8 mouse cellular contexts compared by ENCODE assay signal in genomic region chr2:83725796-83726195, GRCm38 (mm10). TPM values are rescaled to one million over a fixed set of nuclear protein-coding genes. Genes with fewer than 3 reads are reported as not detected.
DNase-seq lines count a peak whose midpoint lies in the region; ATAC-seq and TF ChIP-seq lines count a peak whose summit lies in the region.

No protein-coding gene starts in this region.

- no peak for DNase-seq in heart, postnatal 0 days (ENCODE audit: low spot score)
- no peak for DNase-seq in heart, postnatal 4 days
- DNase-seq in midbrain, embryonic 14.5 days: no peak
- no peak for DNase-seq in left cerebral cortex, postnatal 25 days (ENCODE audit: low spot score in 2 of 2)
- no peak for DNase-seq in thymus, adult 18-20 months
- no peak for DNase-seq in cerebellum, postnatal 10 days

- H3K4me3 ChIP-seq in heart, postnatal 0 days (ENCODE audit: low read depth, low read length): peak overlapping the region; percentile 96
- peak overlapping the region; percentile 9; the same call in 1 of the 2 replicates for H3K4me3 ChIP-seq in brown adipose tissue, adult 24 weeks (ENCODE audit: insufficient read depth, low read depth, low read length)
- H3K4me3 ChIP-seq in hindbrain, embryonic 15.5 days: peak overlapping the region; percentile 65
- peak overlapping the region; percentile 74; the same call in 1 of the 2 replicates for H3K4me3 ChIP-seq in midbrain, embryonic 14.5 days (replicated peaks; ENCODE audit: low read depth, low read length)

- 62% methylated on average over 4 of the region's 4 CpGs for WGBS in heart, postnatal 0 days
- 71% methylated on average over 4 of the region's 4 CpGs for WGBS in hindbrain, embryonic 15.5 days
- WGBS in midbrain, embryonic 14.5 days: 73% methylated on average over 4 of the region's 4 CpGs

- peaks cover 36% of the 10 kb centered on the region for H3K4me1 ChIP-seq in heart, postnatal 0 days (ENCODE audit: control insufficient read depth, insufficient read depth)
- H3K4me1 ChIP-seq in brown adipose tissue, adult 24 weeks (ENCODE audit: control insufficient read depth, insufficient read depth, insufficient read length, low read length): peaks cover 2% of the 10 kb centered on the region
- H3K4me1 ChIP-seq in hindbrain, embryonic 15.5 days (replicated peaks): peaks cover 17% of the 10 kb centered on the region
- peaks cover 7% of the 10 kb centered on the region; the same call in 1 of the 2 replicates for H3K4me1 ChIP-seq in midbrain, embryonic 14.5 days (ENCODE audit: control insufficient read depth, insufficient read depth, low read length)

- intact Hi-C loops in left cerebral cortex, postnatal 25 days (cut with DNase I): loop anchor here (2.0 kb wide), 2 partner anchors 45 to 81 kb away; partner anchors contain the start of gene Zc3h15

- no peaks in the 10 kb centered on the region for H3K9me3 ChIP-seq in heart, postnatal 0 days (replicated peaks; ENCODE audit: control insufficient read depth, low read length)
- no peaks in the 10 kb centered on the region for H3K9me3 ChIP-seq in hindbrain, embryonic 15.5 days
- H3K9me3 ChIP-seq in midbrain, embryonic 14.5 days (ENCODE audit: control insufficient read depth, low read length): no peaks in the 10 kb centered on the region

- no peak for ATAC-seq in heart, postnatal 0 days (ENCODE audit: insufficient read depth, low read depth)
- no peak for ATAC-seq in hindbrain, embryonic 15.5 days (ENCODE audit: low FRiP score, low read depth)
- ATAC-seq in midbrain, embryonic 14.5 days (ENCODE audit: low FRiP score, low TSS enrichment): no peak

- H3K4me2 ChIP-seq in heart, postnatal 0 days (ENCODE audit: low read depth, low read length): peak overlapping the region; percentile 95
- peak overlapping the region; percentile 86 for H3K4me2 ChIP-seq in hindbrain, embryonic 15.5 days
- peak overlapping the region; percentile 93 for H3K4me2 ChIP-seq in midbrain, embryonic 14.5 days (ENCODE audit: low read length)

- H3K36me3 ChIP-seq in heart, postnatal 0 days (replicated peaks; ENCODE audit: control insufficient read depth, insufficient read depth, low read length): no peaks in the 10 kb centered on the region
- no peaks in the 10 kb centered on the region for H3K36me3 ChIP-seq in hindbrain, embryonic 15.5 days
- H3K36me3 ChIP-seq in midbrain, embryonic 14.5 days (ENCODE audit: control insufficient read depth, insufficient read depth, low read length): no peaks in the 10 kb centered on the region

- H3K27ac ChIP-seq in heart, postnatal 0 days (ENCODE audit: low read depth): no peak overlapping the region
- H3K27ac ChIP-seq in brown adipose tissue, adult 24 weeks (replicated peaks; ENCODE audit: low read depth, low read length): no peak overlapping the region
- H3K27ac ChIP-seq in hindbrain, embryonic 15.5 days (replicated peaks): no peak overlapping the region
- no peak overlapping the region for H3K27ac ChIP-seq in midbrain, embryonic 14.5 days (replicated peaks; ENCODE audit: low read depth, low read length)

- no peaks in the 10 kb centered on the region for H3K27me3 ChIP-seq in heart, postnatal 0 days (ENCODE audit: control insufficient read depth, insufficient read depth, low read length)
- 0 out of 2 replicates have a peak, but pooled peaks cover 5% of the 10 kb centered on the region for H3K27me3 ChIP-seq in hindbrain, embryonic 15.5 days
- H3K27me3 ChIP-seq in midbrain, embryonic 14.5 days (ENCODE audit: control insufficient read depth, insufficient read depth, low read length): no peaks in the 10 kb centered on the region

- H3K9ac ChIP-seq in heart, postnatal 0 days (replicated peaks; ENCODE audit: low read depth, low read length): 0 out of 2 replicates have a peak overlapping the region, but pooled peaks have one; percentile 94
- H3K9ac ChIP-seq in hindbrain, embryonic 15.5 days: no peak overlapping the region
- H3K9ac ChIP-seq in midbrain, embryonic 14.5 days (replicated peaks; ENCODE audit: low read length): no peak overlapping the region

- no peak for TF ChIP-seq EP300 in heart, postnatal 0 days (IDR thresholded peaks at IDR 0.05; ENCODE audit: low read depth)

- no peak for TF ChIP-seq CTCF in heart, postnatal 0 days (IDR thresholded peaks at IDR 0.05; ENCODE audit: low read depth)

RNA-seq across cellular contexts. Expression of gene Itgav, which starts 1.6 kb away (rescaled TPM):
- total RNA-seq in heart, postnatal 0 days (2014; rRNA removed; ENCODE audit: low replicate concordance): 23.2 and 66.4 TPM in 2 replicates
- 37.4 and 42.1 TPM in 2 replicates for polyA plus RNA-seq in heart, postnatal 0 days (2015; fragmentation: Nextera tagmentation; extraction: Ambion mirVana)
- 10 to 100 TPM; 57.2 to 64.7 TPM for total RNA-seq in heart, postnatal 4 days (2021)
- 25.3 and 29.7 TPM in 2 replicates for polyA plus RNA-seq in brown adipose tissue, adult 24 weeks (2012; ENCODE audit: insufficient read depth, insufficient read length, missing spikeins)
- polyA plus RNA-seq in hindbrain, embryonic 15.5 days (2015; fragmentation: Nextera tagmentation; extraction: Ambion mirVana): 26.5 and 27.5 TPM in 2 replicates
- 21.8 and 27.5 TPM in 2 replicates for polyA plus RNA-seq in midbrain, embryonic 14.5 days (2014; fragmentation: Nextera tagmentation; extraction: Ambion mirVana)
- 100 to 1,000 TPM; 116 to 131 TPM for total RNA-seq in left cerebral cortex, postnatal 25 days (2021)

Comparison
In these comparisons a context has a peak if more than half of its experiments do, and no peak if none do; other contexts are left out.
1. H3K4me3 ChIP-seq: peak in every context shown above with its lines; median percentile 96 in heart, postnatal 0 days; 74 in midbrain, embryonic 14.5 days; 65 in hindbrain, embryonic 15.5 days; 9 in brown adipose tissue, adult 24 weeks.